Mouse (Mus musculus): ENCODE results near the gene Has3.

The Has3 gene

GRCm38 (mm10) chr8:106870051-106870450 is at the start of gene Has3:
TSS of gene Has3 (plus strand) at chr8:106870242.
- 11% methylated on average over 18 of the region's 18 CpGs for WGBS

- WGBS, result 92% methylated on average over 14 of the region's 14 CpGs
These were observed 49.2 kb upstream of the Has3 start for GRCm38 (mm10) chr8:106820553-106821515.

GRCm38 (mm10) chr8:106828921-106829320 is 41.1 kb upstream of the Has3 start:
- 93% methylated on average over 6 of the region's 6 CpGs for WGBS

GRCm38 (mm10) chr8:106829526-106830045 is 40.5 kb upstream of the Has3 start:
- 78% methylated on average over 5 of the region's 5 CpGs for WGBS

GRCm38 (mm10) chr8:106834899-106835298 is 35.1 kb upstream of the Has3 start:
- 72% methylated on average over 1 of the region's 1 CpGs for WGBS

- WGBS, result 85% methylated on average over 6 of the region's 6 CpGs
These were observed 33.5 kb upstream of the Has3 start for GRCm38 (mm10) chr8:106836525-106836924.

GRCm38 (mm10) chr8:106838803-106839202 is 31.2 kb upstream of the Has3 start:
- 68% methylated on average over 6 of the region's 6 CpGs for WGBS

GRCm38 (mm10) chr8:106839209-106840001 is 30.6 kb upstream of the Has3 start:
- WGBS, result 32% methylated on average over 11 of the region's 11 CpGs

- WGBS, result 84% methylated on average over 10 of the region's 10 CpGs
These were observed 20.0 kb upstream of the Has3 start for GRCm38 (mm10) chr8:106850034-106850433.

GRCm38 (mm10) chr8:106854534-106855241 is 15.4 kb upstream of the Has3 start:
- 52% methylated on average over 8 of the region's 8 CpGs for WGBS

- 88% methylated on average over 3 of the region's 3 CpGs for WGBS
These were observed 14.8 kb upstream of the Has3 start for GRCm38 (mm10) chr8:106855242-106855562.

- 94% methylated on average over 10 of the region's 10 CpGs for WGBS
These were observed 7.2 kb upstream of the Has3 start for GRCm38 (mm10) chr8:106862845-106863244.

- 61% methylated on average over 9 of the region's 9 CpGs for WGBS
These were observed 4.7 kb upstream of the Has3 start for GRCm38 (mm10) chr8:106865354-106865753.

GRCm38 (mm10) chr8:106870537-106871327 is 690 bp downstream of the Has3 start:
- WGBS, result 1% methylated on average over 62 of the region's 63 CpGs

GRCm38 (mm10) chr8:106871328-106871926 is 1.4 kb downstream of the Has3 start:
- under 1% methylated on average over 15 of the region's 15 CpGs for WGBS

- 1% methylated on average over 22 of the region's 22 CpGs for WGBS
These were observed 1.9 kb downstream of the Has3 start for GRCm38 (mm10) chr8:106871931-106872371.

- 36% methylated on average over 8 of the region's 8 CpGs for WGBS
These were observed 2.5 kb downstream of the Has3 start for GRCm38 (mm10) chr8:106872454-106873034.

GRCm38 (mm10) chr8:106880121-106880707 is 10.2 kb downstream of the Has3 start:
- 76% methylated on average over 8 of the region's 8 CpGs for WGBS

- 96% methylated on average over 11 of the region's 11 CpGs for WGBS
These were observed 14.1 kb downstream of the Has3 start for GRCm38 (mm10) chr8:106884094-106884493.

Measured in cerebral cortex, adult 2 months (tissue).